Mouse (Mus musculus): ENCODE measurements around the gene Csn1s2b.
"Not testable (repeated sequence)": the region's sequence is repeated elsewhere in the genome, so short reads cannot be mapped to it uniquely, and the experiment has no call there.

- not testable (repeated sequence) for TF ChIP-seq CTCF (IDR thresholded peaks at IDR 0.05; ENCODE audit: borderline replicate concordance, insufficient read depth, low read depth, low read length); POLR2A (IDR thresholded peaks at IDR 0.05; ENCODE audit: borderline replicate concordance, insufficient read depth, low read length)
Measured at GRCm38 (mm10) chr5:87772151-87772550, 35.7 kb upstream of the Csn1s2b start.

All from cerebellum, adult 2 months (tissue).